Mouse (Mus musculus): ENCODE data around the gene Gm21904. TPM values are rescaled to one million over a fixed set of nuclear protein-coding genes. Genes with fewer than 3 reads are reported as not detected.
"Not testable (repeated sequence)": the region's sequence is repeated elsewhere in the genome, so short reads cannot be mapped to it uniquely, and the experiment has no call there.

Gene Gm21904
- not detected in 2 replicates for polyA plus RNA-seq (2014; fragmentation: Nextera tagmentation; extraction: Ambion mirVana)

GRCm38 (mm10) chrY:17846166-17846565, at the start of gene Gm21904:
TSS of gene Gm21904 (minus strand) at chrY:17846266.
- H3K36me3 ChIP-seq (ENCODE audit: control insufficient read depth, insufficient read depth, low read length); H3K9me3 ChIP-seq (ENCODE audit: control insufficient read depth, low read length); H3K9ac ChIP-seq (replicated peaks; ENCODE audit: low read length); ATAC-seq (ENCODE audit: low FRiP score, low TSS enrichment); H3K4me3 ChIP-seq (replicated peaks; ENCODE audit: low read depth, low read length); DNase-seq; H3K4me1 ChIP-seq (ENCODE audit: control insufficient read depth, insufficient read depth, low read length); H3K27ac ChIP-seq (replicated peaks; ENCODE audit: low read depth, low read length); H3K4me2 ChIP-seq (ENCODE audit: low read length); H3K27me3 ChIP-seq (ENCODE audit: control insufficient read depth, insufficient read depth, low read length): not testable (repeated sequence)
- WGBS = no CpG with 5 or more reads among the region's 3 CpGs

- not testable (repeated sequence) for H3K27ac ChIP-seq (replicated peaks; ENCODE audit: low read depth, low read length); ATAC-seq (ENCODE audit: low FRiP score, low TSS enrichment); DNase-seq
These were observed 28.4 kb upstream of the Gm21904 start, which contains the start of the genes Gm20772 and Gm20831 for GRCm38 (mm10) chrY:17874441-17874840. TSS of gene Gm20772 (plus strand) at chrY:17874741. TSS of gene Gm20831 (plus strand) at chrY:17874741.

More at GRCm38 (mm10) chrY:17874441-17874840, 28.4 kb upstream of the Gm21904 start, which contains the start of the genes Gm20772 and Gm20831:
- H3K9ac ChIP-seq (replicated peaks; ENCODE audit: low read length); H3K4me1 ChIP-seq (ENCODE audit: control insufficient read depth, insufficient read depth, low read length); H3K36me3 ChIP-seq (ENCODE audit: control insufficient read depth, insufficient read depth, low read length); H3K27me3 ChIP-seq (ENCODE audit: control insufficient read depth, insufficient read depth, low read length); H3K9me3 ChIP-seq (ENCODE audit: control insufficient read depth, low read length); H3K4me2 ChIP-seq (ENCODE audit: low read length); H3K4me3 ChIP-seq (replicated peaks; ENCODE audit: low read depth, low read length): not testable (repeated sequence)

Other genes starting within 250 kb of the Gm21904 start
- not detected in 2 replicates for gene Gm20772, start 28.5 kb upstream of the Gm21904 start, polyA plus RNA-seq (2014; fragmentation: Nextera tagmentation; extraction: Ambion mirVana)
- not detected in 2 replicates for gene Gm20831, start 28.5 kb upstream of the Gm21904 start, polyA plus RNA-seq (2014; fragmentation: Nextera tagmentation; extraction: Ambion mirVana)
- gene Srsy, start 91.1 kb upstream of the Gm21904 start, polyA plus RNA-seq (2014; fragmentation: Nextera tagmentation; extraction: Ambion mirVana) = not detected in 2 replicates
- gene Gm21764, start 215.5 kb upstream of the Gm21904 start, polyA plus RNA-seq (2014; fragmentation: Nextera tagmentation; extraction: Ambion mirVana) = not detected in 2 replicates
- not detected in 2 replicates for gene Ssty1, start 242.8 kb upstream of the Gm21904 start, polyA plus RNA-seq (2014; fragmentation: Nextera tagmentation; extraction: Ambion mirVana)

Data from midbrain, embryonic 14.5 days (tissue).